Mouse (Mus musculus): ENCODE measurements at regions not wholly inside any gene's neighbourhood (a gene's known extent, or its start where the extent isn't known, plus 50 kb on each side); places are given as distances from the start of the nearest gene placed in this dataset.
"Not testable (repeated sequence)": the region's sequence is repeated elsewhere in the genome, so short reads cannot be mapped to it uniquely, and the experiment has no call there.

DNA sequence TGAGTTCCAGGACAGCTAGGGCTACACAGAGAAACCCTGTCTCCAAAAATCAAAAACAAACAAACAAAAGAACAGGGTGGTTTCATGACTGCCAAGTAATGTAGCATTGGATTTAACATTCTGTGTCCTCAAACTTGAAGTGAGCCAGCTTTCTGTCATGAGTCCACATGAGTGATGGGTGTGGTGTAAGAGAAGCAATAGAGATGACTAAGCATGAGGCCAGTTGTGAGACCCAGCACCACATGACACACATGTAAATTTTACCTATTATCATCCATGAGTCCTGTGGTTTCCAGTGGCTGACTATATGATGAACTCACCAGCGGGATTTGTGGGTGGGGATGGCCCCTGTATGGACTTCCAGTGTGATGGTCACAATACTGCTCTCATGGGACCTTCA lies 176.0 kb upstream of the Peli2 start:
- H3K27ac ChIP-seq (ENCODE audit: low read depth, low read length): no peak overlapping the region
- no peak overlapping the region for H3K4me2 ChIP-seq (ENCODE audit: low read depth)
- no peak for TF ChIP-seq CTCF (IDR thresholded peaks at IDR 0.05; ENCODE audit: low read depth)
- no peaks in the 10 kb centered on the region for H3K4me1 ChIP-seq (ENCODE audit: insufficient read depth)
- no peak overlapping the region for H3K9ac ChIP-seq
- no peak for DNase-seq
- 90% methylated on average over 1 of the region's 1 CpGs for WGBS
- no peaks in the 10 kb centered on the region for H3K27me3 ChIP-seq (ENCODE audit: insufficient read depth, low read length)
- no peaks in the 10 kb centered on the region for H3K36me3 ChIP-seq (ENCODE audit: insufficient read depth)
- no peak overlapping the region for H3K4me3 ChIP-seq (ENCODE audit: low read depth, low read length)
- no peaks in the 10 kb centered on the region for H3K9me3 ChIP-seq (ENCODE audit: low read length)
- no peak for ATAC-seq

DNA sequence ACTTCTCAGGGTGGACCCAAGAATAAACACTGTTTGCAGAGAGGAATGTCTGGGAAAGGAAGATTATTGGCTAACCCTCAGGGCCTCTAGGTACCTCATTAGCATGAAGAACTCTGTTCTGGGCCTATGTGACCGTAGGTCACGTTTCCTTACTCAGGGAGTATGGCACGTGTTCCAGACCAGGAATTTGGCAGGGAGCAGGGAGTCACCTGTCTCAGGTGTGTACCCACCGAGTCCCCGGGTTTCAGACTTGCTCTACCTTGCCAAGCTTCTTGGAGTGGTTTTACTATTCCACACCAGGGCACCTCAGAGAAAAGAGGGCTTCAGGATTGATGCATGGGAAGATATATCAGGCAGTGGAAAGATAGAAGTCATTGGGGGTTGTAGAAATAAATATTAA lies 169.6 kb upstream of the Peli2 start:
- no peak for TF ChIP-seq CTCF (IDR thresholded peaks at IDR 0.05; ENCODE audit: low read depth)
- Histone ChIP-seq H3K36me3 (ENCODE audit: insufficient read depth) (no peaks in the 10 kb centered on the region), H3K4me1 (ENCODE audit: insufficient read depth) (no peaks in the 10 kb centered on the region), H3K9me3 (ENCODE audit: low read length) (no peaks in the 10 kb centered on the region), H3K4me3 (ENCODE audit: low read depth, low read length) (no peak overlapping the region), H3K4me2 (ENCODE audit: low read depth) (no peak overlapping the region), H3K9ac (no peak overlapping the region), H3K27me3 (ENCODE audit: insufficient read depth, low read length) (no peaks in the 10 kb centered on the region), H3K27ac (ENCODE audit: low read depth, low read length) (no peak overlapping the region)
- no peak for DNase-seq
- WGBS: 88% methylated on average over 5 of the region's 5 CpGs
- ATAC-seq: no peak

DNA sequence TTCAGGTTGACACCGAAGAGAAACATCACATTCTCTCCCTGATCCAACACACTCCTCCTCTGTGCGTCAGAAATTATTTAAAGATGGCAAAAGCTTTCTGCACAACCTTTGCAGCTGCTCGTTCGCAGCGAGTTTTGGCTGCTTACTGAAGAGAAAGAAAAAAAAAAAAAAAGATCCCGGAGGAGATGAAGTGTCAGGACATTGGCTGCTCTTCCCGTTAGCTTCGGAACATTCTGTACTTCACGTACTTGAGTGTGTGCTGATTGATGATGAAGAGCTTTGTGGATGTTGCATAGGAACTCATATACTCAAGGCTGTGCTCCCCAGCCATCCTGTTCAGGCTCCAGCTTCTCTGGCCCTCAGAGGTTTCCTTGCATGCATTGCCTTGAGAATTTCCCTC lies 162.5 kb upstream of the Peli2 start:
- ATAC-seq: no peak
- no peaks in the 10 kb centered on the region for H3K36me3 ChIP-seq (ENCODE audit: insufficient read depth)
- 81% methylated on average over 9 of the region's 9 CpGs for WGBS
- H3K27me3 ChIP-seq (ENCODE audit: insufficient read depth, low read length): no peaks in the 10 kb centered on the region
- DNase-seq: no peak
- H3K9ac ChIP-seq: no peak overlapping the region
- H3K9me3 ChIP-seq (ENCODE audit: low read length): no peaks in the 10 kb centered on the region
- H3K27ac ChIP-seq (ENCODE audit: low read depth, low read length): no peak overlapping the region
- no peak overlapping the region for H3K4me3 ChIP-seq (ENCODE audit: low read depth, low read length)
- H3K4me2 ChIP-seq (ENCODE audit: low read depth): no peak overlapping the region
- H3K4me1 ChIP-seq (ENCODE audit: insufficient read depth): no peaks in the 10 kb centered on the region
- TF ChIP-seq CTCF (IDR thresholded peaks at IDR 0.05; ENCODE audit: low read depth): no peak

DNA sequence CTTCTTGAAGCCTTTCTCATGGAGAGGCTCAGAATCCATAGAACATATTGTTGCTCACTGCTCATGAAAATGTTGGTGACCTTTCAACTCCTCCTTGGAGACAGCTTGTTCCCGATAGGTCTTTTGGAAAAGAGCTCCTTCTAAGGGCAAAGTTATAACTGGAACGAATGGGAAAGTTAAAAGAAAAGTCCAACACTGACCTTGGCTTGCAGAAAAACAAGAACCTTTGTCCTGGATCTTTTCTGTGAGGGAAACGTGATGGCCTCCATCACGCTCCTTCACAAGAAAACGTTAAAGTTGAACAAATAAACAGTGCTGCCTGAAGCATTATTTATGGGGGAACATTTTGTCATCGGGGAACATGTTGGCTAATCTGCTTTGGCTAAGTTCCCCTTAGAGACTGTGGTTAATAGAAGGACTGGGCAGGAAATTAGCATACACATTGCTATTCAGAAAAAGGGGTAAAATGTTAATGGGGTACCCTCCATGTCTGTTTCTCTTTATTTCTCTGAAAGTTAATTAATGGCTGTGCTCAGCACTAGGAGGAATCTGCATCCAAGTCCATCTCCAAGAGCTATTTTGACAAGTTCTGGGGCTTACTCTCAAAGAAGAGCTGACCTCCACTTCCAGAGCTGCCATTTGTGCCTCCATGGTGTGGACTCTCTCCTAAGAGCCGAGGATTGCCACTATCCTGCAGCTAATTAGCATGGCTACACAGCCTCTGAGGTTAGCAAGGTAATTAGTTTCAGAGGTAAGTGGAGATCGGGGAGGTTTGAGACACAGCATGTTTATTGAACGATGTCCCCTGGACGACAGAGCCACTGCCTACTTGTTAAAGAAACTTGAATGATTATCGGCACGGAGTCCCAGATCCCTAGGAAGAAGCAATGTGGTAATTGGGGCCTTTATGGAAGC lies 161.0 kb upstream of the Peli2 start:
- no peak overlapping the region for H3K4me2 ChIP-seq (ENCODE audit: low read depth)
- TF ChIP-seq CTCF (IDR thresholded peaks at IDR 0.05; ENCODE audit: low read depth): no peak
- no peaks in the 10 kb centered on the region for H3K27me3 ChIP-seq (ENCODE audit: insufficient read depth, low read length)
- DNase-seq (no peak), ATAC-seq (no peak)
- H3K27ac ChIP-seq (ENCODE audit: low read depth, low read length): no peak overlapping the region
- H3K9ac ChIP-seq: no peak overlapping the region
- no peaks in the 10 kb centered on the region for H3K4me1 ChIP-seq (ENCODE audit: insufficient read depth)
- H3K9me3 ChIP-seq (ENCODE audit: low read length): no peaks in the 10 kb centered on the region
- 29% methylated on average over 12 of the region's 12 CpGs for WGBS
- H3K36me3 ChIP-seq (ENCODE audit: insufficient read depth): no peaks in the 10 kb centered on the region
- no peak overlapping the region for H3K4me3 ChIP-seq (ENCODE audit: low read depth, low read length)

DNA sequence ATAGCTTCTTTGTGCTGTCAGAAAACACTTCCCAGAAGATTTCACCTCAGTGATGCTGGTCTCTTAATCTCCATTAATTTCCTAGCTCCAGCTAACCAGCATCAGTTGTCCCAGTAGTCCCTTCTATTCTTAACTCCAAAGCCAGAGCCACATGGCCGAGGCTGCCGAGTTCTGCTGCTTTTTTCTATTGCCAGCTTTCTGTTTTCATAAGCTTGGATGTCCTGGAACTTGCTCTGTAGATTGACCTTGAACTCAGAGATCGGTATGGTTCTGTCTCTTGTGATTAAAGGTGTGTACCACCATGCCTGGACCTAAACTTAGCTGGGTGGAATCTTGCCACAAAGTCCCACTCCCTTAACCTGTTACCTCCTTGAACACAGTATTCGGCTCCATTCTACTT lies 155.8 kb upstream of the Peli2 start:
- not testable (repeated sequence) for H3K36me3 ChIP-seq (ENCODE audit: insufficient read depth); DNase-seq; H3K27ac ChIP-seq (ENCODE audit: low read depth, low read length); ATAC-seq; H3K9me3 ChIP-seq (ENCODE audit: low read length); H3K4me3 ChIP-seq (ENCODE audit: low read depth, low read length); H3K4me2 ChIP-seq (ENCODE audit: low read depth); H3K4me1 ChIP-seq (ENCODE audit: insufficient read depth); H3K27me3 ChIP-seq (ENCODE audit: insufficient read depth, low read length); H3K9ac ChIP-seq
- 90% methylated on average over 4 of the region's 4 CpGs for WGBS

DNA sequence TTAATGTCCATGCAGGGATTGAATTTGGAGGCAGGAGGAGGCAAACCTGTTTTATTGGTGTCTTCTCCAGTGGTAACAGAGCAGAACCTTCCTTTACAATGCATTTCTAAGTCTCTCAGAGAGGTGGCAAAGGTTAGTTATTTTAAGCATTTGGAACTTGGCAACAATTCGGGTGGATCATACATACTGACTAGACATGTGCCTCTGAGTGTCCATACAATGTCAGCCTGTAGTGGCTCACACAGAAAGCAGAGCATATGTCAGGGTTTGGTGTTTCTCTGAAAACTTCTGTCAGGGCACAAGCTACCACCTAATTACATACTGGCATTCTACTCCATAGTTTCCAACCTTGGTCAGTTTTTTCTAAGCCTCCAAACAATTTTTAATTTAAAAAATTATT lies 150.8 kb upstream of the Peli2 start:
- Histone ChIP-seq H3K4me2 (ENCODE audit: low read depth) (no peak overlapping the region), H3K9me3 (ENCODE audit: low read length) (no peaks in the 10 kb centered on the region), H3K9ac (no peak overlapping the region), H3K27ac (ENCODE audit: low read depth, low read length) (no peak overlapping the region), H3K36me3 (ENCODE audit: insufficient read depth) (no peaks in the 10 kb centered on the region), H3K27me3 (ENCODE audit: insufficient read depth, low read length) (no peaks in the 10 kb centered on the region), H3K4me3 (ENCODE audit: low read depth, low read length) (no peak overlapping the region), H3K4me1 (ENCODE audit: insufficient read depth) (no peaks in the 10 kb centered on the region)
- DNase-seq (no peak), ATAC-seq (no peak)
- TF ChIP-seq CTCF (IDR thresholded peaks at IDR 0.05; ENCODE audit: low read depth): no peak
- 63% methylated on average over 1 of the region's 1 CpGs for WGBS

DNA sequence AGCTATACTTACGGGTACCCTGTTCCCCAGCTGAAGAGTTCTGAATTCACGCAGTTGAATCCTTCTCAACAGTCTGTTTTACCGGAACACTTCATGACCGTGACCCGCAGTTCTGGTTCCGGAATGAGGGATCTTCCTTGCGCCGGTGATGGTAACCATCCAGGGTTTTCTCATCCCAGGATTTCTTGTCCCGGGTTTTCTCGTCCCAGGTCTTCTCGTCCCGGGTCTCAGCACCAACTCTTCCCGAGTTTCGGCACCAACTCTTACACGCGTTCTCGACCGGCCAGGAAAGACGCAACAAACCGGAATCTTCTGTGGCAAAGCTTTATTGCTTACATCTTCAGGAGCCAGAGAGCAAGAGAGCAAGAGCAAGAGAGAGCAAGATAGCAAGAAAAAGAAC lies 147.5 kb upstream of the Peli2 start:
- WGBS: 96% methylated on average over 20 of the region's 20 CpGs
- H3K4me2 ChIP-seq (ENCODE audit: low read depth); ATAC-seq; H3K4me1 ChIP-seq (ENCODE audit: insufficient read depth); DNase-seq; H3K36me3 ChIP-seq (ENCODE audit: insufficient read depth); H3K4me3 ChIP-seq (ENCODE audit: low read depth, low read length); H3K27ac ChIP-seq (ENCODE audit: low read depth, low read length); H3K9me3 ChIP-seq (ENCODE audit: low read length); H3K27me3 ChIP-seq (ENCODE audit: insufficient read depth, low read length); H3K9ac ChIP-seq: not testable (repeated sequence)
